Mouse (Mus musculus) heart, embryonic 16.5 days (tissue): Measurements from ENCODE around the gene Myo6. TPM values are rescaled to one million over a fixed set of nuclear protein-coding genes. Genes with fewer than 3 reads are reported as not detected.

Experiments
- ATAC-seq: fragments of 200-750 bp; cut with Nextera tagmentation; replicated peaks from 2 replicates; pipeline ENCODE4 v1.8.0; 2017; ENCODE audit warnings: moderate number of reproducible peaks; ENCODE audit not compliant: insufficient read depth, low FRiP score; ENCODE audit errors: extremely low read depth
- H3K27ac ChIP-seq: fragments of 300-500 bp; sonication (generic); 2 replicates; pipeline ENCODE4 v1.5.1; 2014; ENCODE audit warnings: mild to moderate bottlenecking, low read length, control low read depth, moderate library complexity
- H3K27me3 ChIP-seq: fragments of 300-500 bp; sonication (generic); 2 replicates; pipeline ENCODE4 v1.6.1; 2014; ENCODE audit warnings: low read length, mixed read lengths; ENCODE audit not compliant: control insufficient read depth, insufficient read depth
- H3K36me3 ChIP-seq: fragments of 300-500 bp; sonication (generic); 2 replicates; pipeline ENCODE4 v1.6.1; 2014; ENCODE audit not compliant: control insufficient read depth, insufficient read depth
- H3K4me1 ChIP-seq: fragments of 300-500 bp; sonication (generic); 2 replicates; pipeline ENCODE4 v1.6.1; 2014; ENCODE audit warnings: low read length, mixed read lengths; ENCODE audit not compliant: control insufficient read depth, insufficient read depth
- H3K4me2 ChIP-seq: fragments of 300-500 bp; sonication (generic); 2 replicates; pipeline ENCODE4 v1.6.1; 2014; ENCODE audit warnings: low read depth, mild to moderate bottlenecking, control low read depth, low read length
- H3K4me3 ChIP-seq: fragments of 300-500 bp; sonication (generic); 2 replicates; pipeline ENCODE4 v1.5.1; 2014; ENCODE audit warnings: mild to moderate bottlenecking, control low read depth, low read length
- H3K9ac ChIP-seq: fragments of 300-500 bp; sonication (generic); 2 replicates; pipeline ENCODE4 v1.6.1; 2014; ENCODE audit warnings: low read length, control low read depth
- H3K9me3 ChIP-seq: fragments of 300-500 bp; sonication (generic); replicated peaks from 2 replicates; pipeline ENCODE4 v1.6.1; 2016; ENCODE audit warnings: low read length; ENCODE audit not compliant: control insufficient read depth
- WGBS: fragments of 180-500 bp; shearing (Covaris S2); extraction: QIAGEN DNeasy Blood & Tissue Kit; methylation state at CpG from one replicate; pipeline ENCODE4 v1.1.7; 2014; 5-methylcytosine and 5-hydroxymethylcytosine counted together
- polyA plus RNA-seq: library from polyadenylated mRNA; unstranded; fragments of >200 nt; fragmentation: Nextera tagmentation; extraction: Ambion mirVana; gene quantifications from 2 replicates; pipeline ENCODE4 v1.2.1, GENCODE M21; 2015

The Myo6 gene
- polyA plus RNA-seq, 1 experiment from 2014 or later = 10.0 TPM

GRCm38 (mm10) chr9:80191240-80191639 is 26.4 kb downstream of the Myo6 start:
- Histone ChIP-seq H3K36me3 (no peaks in the 10 kb centered on the region), H3K4me3 (no peak overlapping the region), H3K27me3 (no peaks in the 10 kb centered on the region), H3K4me1 (peaks cover 10% of the 10 kb centered on the region), H3K9ac (no peak overlapping the region), H3K9me3 (no peaks in the 10 kb centered on the region), H3K4me2 (no peak overlapping the region), H3K27ac (no peak overlapping the region)
- ATAC-seq = no peak
- 83% methylated on average over 6 of the region's 6 CpGs for WGBS

- Histone ChIP-seq H3K27ac (no peak overlapping the region), H3K27me3 (no peaks in the 10 kb centered on the region), H3K4me2 (peak overlapping the region; percentile 39; the same call in 1 of the 2 replicates), H3K9ac (no peak overlapping the region), H3K4me1 (peaks cover 13% of the 10 kb centered on the region), H3K36me3 (no peaks in the 10 kb centered on the region), H3K9me3 (no peaks in the 10 kb centered on the region), H3K4me3 (0 out of 2 replicates have a peak overlapping the region, but pooled peaks have one; percentile 4)
- WGBS = 53% methylated on average over 10 of the region's 10 CpGs
- ATAC-seq = 0 out of 2 replicates have a peak, but pooled peaks have one; percentile 32
Measured at GRCm38 (mm10) chr9:80192324-80192723, 27.5 kb downstream of the Myo6 start.

GRCm38 (mm10) chr9:80194446-80194845 is 29.6 kb downstream of the Myo6 start:
- Histone ChIP-seq H3K36me3 (no peaks in the 10 kb centered on the region), H3K4me3 (no peak overlapping the region)
- WGBS = 70% methylated on average over 6 of the region's 6 CpGs

GRCm38 (mm10) chr9:80196161-80196560 is 31.3 kb downstream of the Myo6 start:
- Histone ChIP-seq H3K4me3 (no peak overlapping the region), H3K27me3 (no peaks in the 10 kb centered on the region), H3K9me3 (no peaks in the 10 kb centered on the region), H3K4me2 (no peak overlapping the region), H3K9ac (no peak overlapping the region), H3K4me1 (peaks cover 13% of the 10 kb centered on the region), H3K27ac (no peak overlapping the region), H3K36me3 (no peaks in the 10 kb centered on the region)
- no peak for ATAC-seq
- 58% methylated on average over 3 of the region's 3 CpGs for WGBS

More at GRCm38 (mm10) chr9:80194446-80194845, 29.6 kb downstream of the Myo6 start:
- H3K27me3 ChIP-seq = no peaks in the 10 kb centered on the region
- H3K4me1 ChIP-seq = peaks cover 13% of the 10 kb centered on the region
- H3K4me2 ChIP-seq = no peak overlapping the region
- ATAC-seq = no peak
- H3K27ac ChIP-seq = no peak overlapping the region
- no peak overlapping the region for H3K9ac ChIP-seq
- no peaks in the 10 kb centered on the region for H3K9me3 ChIP-seq

GRCm38 (mm10) chr9:80197233-80197632 is 32.4 kb downstream of the Myo6 start:
- Histone ChIP-seq H3K4me3 (no peak overlapping the region), H3K4me1 (peaks cover 11% of the 10 kb centered on the region), H3K27me3 (no peaks in the 10 kb centered on the region), H3K9ac (no peak overlapping the region), H3K4me2 (no peak overlapping the region), H3K9me3 (no peaks in the 10 kb centered on the region), H3K27ac (no peak overlapping the region), H3K36me3 (no peaks in the 10 kb centered on the region)
- WGBS = 75% methylated on average over 6 of the region's 6 CpGs
- no peak for ATAC-seq

GRCm38 (mm10) chr9:80200855-80201254 is 36.0 kb downstream of the Myo6 start:
- Histone ChIP-seq H3K4me2 (no peak overlapping the region), H3K4me3 (no peak overlapping the region), H3K36me3 (no peaks in the 10 kb centered on the region), H3K9ac (no peak overlapping the region), H3K27me3 (no peaks in the 10 kb centered on the region), H3K4me1 (peaks cover 7% of the 10 kb centered on the region), H3K27ac (no peak overlapping the region), H3K9me3 (no peaks in the 10 kb centered on the region)
- no peak for ATAC-seq
- 83% methylated on average over 6 of the region's 6 CpGs for WGBS

- H3K9me3 ChIP-seq = no peaks in the 10 kb centered on the region
- peak; percentile 10; the same call in 1 of the 2 replicates for ATAC-seq
- no peak overlapping the region for H3K4me3 ChIP-seq
- H3K27me3 ChIP-seq = no peaks in the 10 kb centered on the region
- no peak overlapping the region for H3K4me2 ChIP-seq
- no peaks in the 10 kb centered on the region for H3K36me3 ChIP-seq
- H3K4me1 ChIP-seq = peaks cover 5% of the 10 kb centered on the region; the same call in 1 of the 2 replicates
- no peak overlapping the region for H3K27ac ChIP-seq
- 78% methylated on average over 14 of the region's 14 CpGs for WGBS
- no peak overlapping the region for H3K9ac ChIP-seq
Measured at GRCm38 (mm10) chr9:80202374-80203060, 37.7 kb downstream of the Myo6 start.

- Histone ChIP-seq H3K4me3 (no peak overlapping the region), H3K4me2 (no peak overlapping the region), H3K36me3 (no peaks in the 10 kb centered on the region), H3K27me3 (no peaks in the 10 kb centered on the region), H3K27ac (no peak overlapping the region), H3K4me1 (no peaks in the 10 kb centered on the region), H3K9me3 (no peaks in the 10 kb centered on the region), H3K9ac (no peak overlapping the region)
- no peak for ATAC-seq
- 88% methylated on average over 2 of the region's 2 CpGs for WGBS
Measured at GRCm38 (mm10) chr9:80208681-80209080, 43.9 kb downstream of the Myo6 start.

- Histone ChIP-seq H3K27ac (no peak overlapping the region), H3K9me3 (no peaks in the 10 kb centered on the region), H3K27me3 (no peaks in the 10 kb centered on the region), H3K36me3 (no peaks in the 10 kb centered on the region), H3K4me1 (no peaks in the 10 kb centered on the region), H3K4me3 (no peak overlapping the region), H3K4me2 (no peak overlapping the region), H3K9ac (no peak overlapping the region)
- WGBS = 83% methylated on average over 10 of the region's 10 CpGs
- no peak for ATAC-seq
Measured at GRCm38 (mm10) chr9:80209459-80209858, 44.6 kb downstream of the Myo6 start.
